ENCODE assay signal across 8 mouse cellular contexts in the genomic region with DNA sequence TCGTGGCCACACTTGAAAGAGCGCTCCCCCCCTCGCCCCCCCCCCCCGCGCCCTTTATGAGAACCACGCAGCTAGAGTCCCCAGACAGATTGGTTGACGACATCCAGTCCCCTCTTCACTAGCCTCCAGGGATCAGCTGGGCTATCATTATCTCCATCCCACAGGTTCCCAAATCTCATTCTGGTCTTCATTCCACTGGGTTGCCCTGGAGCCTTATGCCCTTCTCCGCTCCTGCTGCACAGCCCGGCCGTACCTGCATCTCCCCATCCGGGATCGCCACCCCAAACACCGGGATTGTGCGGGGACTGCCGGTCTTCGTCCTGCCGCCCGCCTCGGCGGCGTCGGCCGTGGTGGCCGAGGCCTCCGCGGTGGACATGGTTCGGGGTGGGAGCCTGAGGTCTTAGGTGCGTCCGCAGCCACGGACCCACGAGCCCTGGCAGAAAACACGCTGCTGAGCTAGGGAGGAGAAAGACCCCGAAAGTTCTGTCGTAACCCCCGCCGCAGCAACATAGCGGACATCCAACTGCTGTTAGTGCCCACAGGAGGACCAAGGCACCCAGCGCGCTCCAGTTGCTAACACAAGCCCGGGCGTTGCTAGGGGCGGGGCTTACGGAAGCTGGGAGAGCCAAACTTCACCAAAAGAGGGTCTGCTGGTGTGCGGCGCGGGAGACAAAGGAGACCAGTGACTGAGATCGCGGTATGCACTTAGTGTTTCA. TPM values are rescaled to one million over a fixed set of nuclear protein-coding genes. Genes with fewer than 3 reads are reported as not detected.
DNase-seq lines count a peak whose midpoint lies in the region; ATAC-seq and TF ChIP-seq lines count a peak whose summit lies in the region.

A gene (minus strand): TSS at position 585 of the 716 bp plus-strand sequence.

- intact Hi-C loops in heart, postnatal 10 days (cut with DNase I), result no loop called here

- H3K27me3 ChIP-seq in forebrain, embryonic 15.5 days, result no peaks in the 10 kb centered on the region
- peaks cover 13% of the 10 kb centered on the region for H3K27me3 ChIP-seq in liver, embryonic 13.5 days
- no peaks in the 10 kb centered on the region for H3K27me3 ChIP-seq in neural tube, embryonic 14.5 days (ENCODE audit: control insufficient read depth, insufficient read depth, low read length)

- no peaks in the 10 kb centered on the region for H3K9me3 ChIP-seq in ES-E14 (ENCODE audit: control insufficient read depth, insufficient read depth, low read depth, low read length)
- H3K9me3 ChIP-seq in forebrain, embryonic 15.5 days, result no peaks in the 10 kb centered on the region
- no peaks in the 10 kb centered on the region for H3K9me3 ChIP-seq in liver, embryonic 13.5 days (replicated peaks)
- no peaks in the 10 kb centered on the region for H3K9me3 ChIP-seq in neural tube, embryonic 14.5 days (ENCODE audit: control insufficient read depth, low read length)

- DNase-seq in ES-E14 (ENCODE audit: low read depth, low spot score), result peak; percentile 80
- peak; percentile 76 to 82 for DNase-seq in heart, postnatal 10 days
- DNase-seq in kidney, postnatal 36 days, result peak; percentile 71 to 86
- peak; percentile 13 for DNase-seq in liver, embryonic 13.5 days
- DNase-seq in urinary bladder, adult 2 months (ENCODE audit: low spot score), result peak; percentile 43

- H3K9ac ChIP-seq in ES-E14 (ENCODE audit: insufficient read depth, low read depth, low read length, poor library complexity, severe bottlenecking), result peak within 1 kb of the TSS; percentile 66
- peak within 1 kb of the TSS; percentile 73 for H3K9ac ChIP-seq in forebrain, embryonic 15.5 days (replicated peaks)
- H3K9ac ChIP-seq in liver, embryonic 13.5 days, result peak within 1 kb of the TSS; percentile 29; the same call in 1 of the 2 replicates
- peak within 1 kb of the TSS; percentile 61 for H3K9ac ChIP-seq in neural tube, embryonic 14.5 days (replicated peaks; ENCODE audit: low read depth, low read length)

- peak within 1 kb of the TSS; percentile 71 to 85 for H3K4me3 ChIP-seq in ES-E14 (ENCODE audit: insufficient read depth in 1 of 2, low read depth in 1 of 2, low read length in 2 of 2, poor library complexity in 1 of 2, severe bottlenecking in 1 of 2)
- H3K4me3 ChIP-seq in forebrain, embryonic 15.5 days, result peak within 1 kb of the TSS; percentile 73
- H3K4me3 ChIP-seq in liver, embryonic 13.5 days (replicated peaks), result peak within 1 kb of the TSS; percentile 55
- peak within 1 kb of the TSS; percentile 78 for H3K4me3 ChIP-seq in neural tube, embryonic 14.5 days (ENCODE audit: low read depth, low read length)

- under 1% methylated on average over 46 of the region's 48 CpGs for WGBS in forebrain, embryonic 15.5 days
- under 1% methylated on average over 48 of the region's 48 CpGs for WGBS in liver, embryonic 13.5 days (ENCODE audit: insufficient replicate concordance)
- WGBS in neural tube, embryonic 14.5 days, result under 1% methylated on average over 47 of the region's 48 CpGs

- peak within 1 kb of the TSS; percentile 92 for H3K4me2 ChIP-seq in forebrain, embryonic 15.5 days (replicated peaks)
- peak within 1 kb of the TSS; percentile 76 for H3K4me2 ChIP-seq in liver, embryonic 13.5 days
- peak within 1 kb of the TSS; percentile 86 for H3K4me2 ChIP-seq in neural tube, embryonic 14.5 days (ENCODE audit: low read depth, low read length)

- H3K36me3 ChIP-seq in ES-E14 (ENCODE audit: control insufficient read depth, insufficient read depth, low read length, poor library complexity, severe bottlenecking), result peaks cover under 1% of the 10 kb centered on the region; the same call in 1 of the 2 replicates
- H3K36me3 ChIP-seq in forebrain, embryonic 15.5 days, result no peaks in the 10 kb centered on the region
- no peaks in the 10 kb centered on the region for H3K36me3 ChIP-seq in liver, embryonic 13.5 days
- no peaks in the 10 kb centered on the region for H3K36me3 ChIP-seq in neural tube, embryonic 14.5 days (ENCODE audit: control insufficient read depth, insufficient read depth, low read length)

- peak; percentile 93 for ATAC-seq in cerebellum, adult (ENCODE audit: insufficient number of reproducible peaks, low FRiP score, low TSS enrichment)
- peak; percentile 99 for ATAC-seq in forebrain, embryonic 15.5 days (replicated peaks)
- ATAC-seq in liver, embryonic 13.5 days (ENCODE audit: low read depth), result peak; percentile 66
- ATAC-seq in neural tube, embryonic 14.5 days (ENCODE audit: low read depth), result peak; percentile 99

- no peak within 1 kb of the TSS for H3K27ac ChIP-seq in ES-E14 (ENCODE audit: insufficient read depth, low read depth, low read length, poor library complexity, severe bottlenecking)
- peak within 1 kb of the TSS; percentile 52 for H3K27ac ChIP-seq in forebrain, embryonic 15.5 days (replicated peaks)
- no peak within 1 kb of the TSS for H3K27ac ChIP-seq in liver, embryonic 13.5 days
- peak within 1 kb of the TSS; percentile 34; the same call in 1 of the 2 replicates for H3K27ac ChIP-seq in neural tube, embryonic 14.5 days (ENCODE audit: low read depth, low read length)

- 0 out of 4 replicates have a peak, but pooled peaks cover 0 to 3% of the 10 kb centered on the region in 2 experiments for H3K4me1 ChIP-seq in ES-E14 (ENCODE audit: control insufficient read depth in 2 of 2, insufficient read depth in 2 of 2, low read length in 2 of 2, poor library complexity in 1 of 2)
- peaks cover 18% of the 10 kb centered on the region for H3K4me1 ChIP-seq in forebrain, embryonic 15.5 days
- no peaks in the 10 kb centered on the region; the same call in 1 of the 2 replicates for H3K4me1 ChIP-seq in liver, embryonic 13.5 days (replicated peaks)
- H3K4me1 ChIP-seq in neural tube, embryonic 14.5 days (ENCODE audit: control insufficient read depth, insufficient read depth, low read length), result peaks cover 14% of the 10 kb centered on the region

- in situ Hi-C loops in ES-E14 (cut with MboI; ENCODE audit: low sequenced_read_pairs in 2 of 2, unreplicated experiment in 2 of 2), result no loop called here

TF ChIP-seq in ES-E14, 5 proteins besides CTCF, POLR2A, EP300 and RAD21:
- TF ChIP-seq MAFK (IDR thresholded peaks at IDR 0.05; ENCODE audit: insufficient read depth, low read depth, low read length) (no peak), CHD2 (IDR thresholded peaks at IDR 0.05; ENCODE audit: low read depth, low read length) (no peak), ZNF384 (IDR thresholded peaks at IDR 0.05; ENCODE audit: low read depth, low read length) (no peak), ZC3H11A (IDR thresholded peaks at IDR 0.05; ENCODE audit: borderline replicate concordance, low read depth, low read length) (no peak), HCFC1 (IDR thresholded peaks at IDR 0.05; ENCODE audit: borderline replicate concordance, insufficient read depth, low read length) (no peak)

RNA-seq across cellular contexts. Expression of the gene that starts here (rescaled TPM):
- total RNA-seq in ES-E14 (2012; rRNA removed), result 4.3 and 4.6 TPM in 2 replicates
- polyA plus RNA-seq in forebrain, embryonic 15.5 days (2015; fragmentation: Nextera tagmentation; extraction: Ambion mirVana), result 6.7 and 8.2 TPM in 2 replicates
- 1 to 10 TPM; 1.1 to 2.7 TPM for total RNA-seq in heart, postnatal 10 days (2021)
- 0.21 and 0.53 TPM in 2 replicates for polyA plus RNA-seq in liver, embryonic 13.5 days (2015; fragmentation: Nextera tagmentation; extraction: Ambion mirVana)
- polyA plus RNA-seq in neural tube, embryonic 14.5 days (2014; fragmentation: Nextera tagmentation; extraction: Ambion mirVana), result 7.5 and 14.2 TPM in 2 replicates
- polyA plus RNA-seq in urinary bladder, adult 2 months (2012; rRNA removed), result 3.1 and 3.2 TPM in 2 replicates

Comparison
In these comparisons a context has a peak if more than half of its experiments do, and no peak if none do; other contexts are left out.
1. Peak in DNase-seq, ATAC-seq, H3K4me3 ChIP-seq, H3K9ac ChIP-seq and H3K4me2 ChIP-seq in liver, embryonic 13.5 days; RNA of the gene not detected or under 1 TPM.
2. DNase-seq: peak in every context shown above with its lines; median percentile 80 in ES-E14; 79 in heart, postnatal 10 days; 78 in kidney, postnatal 36 days; 43 in urinary bladder, adult 2 months; 13 in liver, embryonic 13.5 days.
3. H3K27ac ChIP-seq: peak in forebrain, embryonic 15.5 days (single experiment) and neural tube, embryonic 14.5 days (single experiment); none in ES-E14 (single experiment) and liver, embryonic 13.5 days (single experiment).
4. Peak in every context shown above with its lines, with median percentiles within 50 percentile points of each other: H3K4me3 ChIP-seq, H3K9ac ChIP-seq, ATAC-seq and H3K4me2 ChIP-seq.